Mouse (Mus musculus): ENCODE data around the gene Reep3.

DNA sequence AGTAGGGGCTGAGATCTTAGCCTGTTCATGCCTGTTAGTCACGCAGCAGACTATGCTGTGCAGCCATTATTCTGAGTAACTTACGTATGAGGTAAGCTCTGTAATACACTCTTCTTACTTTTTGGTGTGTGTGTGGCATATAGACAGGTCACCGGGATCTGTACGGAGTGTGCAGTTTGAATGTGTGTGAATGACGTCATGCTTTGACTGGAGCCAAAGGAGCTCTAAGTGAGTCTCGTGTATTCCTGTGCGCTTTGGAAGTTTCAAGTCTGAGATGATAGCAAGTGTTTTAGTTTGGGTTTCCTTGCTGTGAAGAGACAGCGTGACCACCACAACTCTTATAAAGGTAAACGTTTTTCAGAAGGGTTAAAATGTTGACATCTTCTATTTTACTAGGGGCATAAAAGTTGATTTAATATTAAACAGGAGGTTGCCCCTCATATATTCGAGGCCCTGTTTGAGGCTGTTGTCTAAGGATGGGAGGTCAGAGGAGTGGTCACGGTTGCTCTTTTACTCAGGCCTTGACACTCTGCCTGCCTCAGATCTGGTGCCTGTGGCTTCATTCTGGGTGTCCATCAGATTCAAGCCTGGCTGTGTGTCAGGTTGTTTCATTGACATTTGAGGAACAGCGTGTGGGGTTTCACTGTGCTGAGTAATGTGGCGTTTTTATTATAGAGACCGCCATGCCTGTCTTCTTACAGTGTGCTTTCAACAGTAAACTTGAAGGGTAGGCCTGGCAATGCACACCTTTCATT is 14.5 kb upstream of the Reep3 start:
- TF ChIP-seq CTCF (IDR thresholded peaks at IDR 0.05; ENCODE audit: extremely low read depth, insufficient read depth, insufficient read length, insufficient replicate concordance) (no peak), POLR2A (IDR thresholded peaks at IDR 0.05; ENCODE audit: low read depth, low read length) (no peak)
